Mouse (Mus musculus): Measurements from ENCODE around the gene Fcer1g. TPM values are rescaled to one million over a fixed set of nuclear protein-coding genes. Genes with fewer than 3 reads are reported as not detected.

Gene Fcer1g
- total RNA-seq, 2 experiments from 2014 or later, result 10.4 to 13.3 TPM

DNA sequence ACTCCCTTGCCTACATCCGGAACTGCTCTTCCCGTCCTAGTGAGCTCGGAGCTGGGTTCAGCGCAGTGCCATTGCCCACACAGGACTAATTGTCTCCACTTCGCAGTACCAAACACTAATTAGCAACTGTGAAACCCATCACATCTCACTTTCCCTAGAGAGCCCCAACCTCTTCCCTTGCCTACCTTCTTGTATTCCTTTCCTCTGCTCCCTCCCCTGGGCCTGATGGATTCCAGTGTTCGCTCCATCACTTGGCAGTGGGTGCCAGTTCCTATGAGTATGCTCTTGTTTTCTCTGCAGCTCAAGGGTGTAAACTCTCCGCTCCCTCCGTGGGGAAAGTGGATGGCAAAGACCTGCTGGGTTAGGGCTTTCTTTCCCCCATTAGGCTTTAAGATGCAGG is 48.5 kb downstream of the Fcer1g start:
- no peak for DNase-seq

DNA sequence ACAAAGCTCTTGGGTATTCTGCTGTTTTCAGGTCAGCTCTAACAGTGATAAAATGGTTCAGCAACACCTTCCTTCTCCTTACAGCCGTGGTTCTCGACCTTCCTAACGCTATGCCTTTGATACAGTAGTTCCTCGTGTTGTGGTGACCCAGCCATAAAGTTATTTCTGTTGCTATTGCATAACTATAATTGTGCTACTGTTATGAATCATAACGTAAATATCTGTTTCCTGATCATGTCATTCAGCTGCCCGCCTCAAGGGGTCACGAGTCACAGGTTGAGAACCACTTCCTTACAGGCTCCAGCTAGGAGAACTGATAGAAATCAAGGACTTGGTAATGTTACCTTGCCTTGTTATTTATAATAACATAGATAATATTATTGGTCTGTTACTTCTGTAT is 49.9 kb downstream of the Fcer1g start:
- DNase-seq, result no peak

DNA sequence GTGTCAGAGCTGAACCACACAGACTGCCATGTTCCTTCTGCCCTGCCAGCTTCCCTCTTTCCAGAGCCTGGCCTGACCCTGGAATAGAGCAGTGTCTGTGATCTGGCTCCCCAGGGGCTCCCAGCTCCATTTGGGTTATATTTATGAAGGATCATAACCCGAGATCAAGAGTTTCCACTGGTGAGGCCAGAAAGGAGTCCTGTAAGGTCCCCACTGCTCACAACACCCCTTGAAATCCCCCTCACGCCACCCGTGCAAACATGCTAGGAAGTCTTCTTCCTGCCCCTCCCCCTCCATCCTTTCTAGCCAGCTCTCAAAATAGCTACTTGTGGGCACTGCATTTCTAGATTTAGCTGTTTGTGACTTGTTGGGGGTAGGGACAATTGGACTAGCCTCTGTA is 50.5 kb downstream of the Fcer1g start:
- no peak for DNase-seq

DNA sequence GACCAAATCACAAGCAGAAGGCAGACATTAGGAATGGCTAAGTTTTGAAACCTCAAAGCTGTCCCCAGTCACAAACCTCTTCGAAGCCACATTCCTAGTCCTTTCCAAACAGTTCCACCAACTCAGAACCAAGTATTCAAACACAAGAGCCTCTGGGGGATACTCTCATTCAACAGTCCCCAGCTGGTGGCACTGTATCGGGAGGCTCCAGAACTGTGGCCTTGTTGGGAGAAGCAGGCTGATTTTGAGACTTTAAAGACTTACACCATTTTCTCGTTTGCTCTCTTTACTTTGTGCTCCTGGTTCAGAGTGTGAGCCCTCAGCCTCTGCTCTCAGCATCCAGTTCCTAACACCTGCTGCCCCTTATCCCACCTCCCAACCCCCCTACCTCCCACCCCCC is 51.1 kb downstream of the Fcer1g start:
- no peak for DNase-seq

Other genes with a start within 250 kb of the Fcer1g start
- gene Fcgr4, start 215.4 kb downstream of the Fcer1g start, total RNA-seq (2021), result under 1 TPM; 0.19 to 0.41 TPM
- gene Fcgr3, start 169.4 kb downstream of the Fcer1g start, total RNA-seq (2021), result 1 to 10 TPM; 9.3 to 9.4 TPM
- gene Cfap126, start 120.4 kb downstream of the Fcer1g start, total RNA-seq (2021), result 1 to 10 TPM; 1.2 to 1.8 TPM
- gene Sdhc, start 83.8 kb downstream of the Fcer1g start, total RNA-seq (2021), result 100 to 1,000 TPM; 568 to 707 TPM
- 100 to 1,000 TPM; 478 to 752 TPM for gene Mpz, start 83.7 kb downstream of the Fcer1g start, total RNA-seq (2021)
- gene Pcp4l1, start 38.1 kb downstream of the Fcer1g start, total RNA-seq (2021), result 10 to 100 TPM; 11.6 to 11.8 TPM
- gene Nr1i3, start 20.4 kb downstream of the Fcer1g start, total RNA-seq (2021), result not detected
- gene Tomm40l, start 11.9 kb downstream of the Fcer1g start, total RNA-seq (2021), result 10 to 100 TPM; 42.2 to 44.7 TPM
- 1 to 10 TPM in 1 of 2 experiments, not detected in 1; 4.2 TPM for gene Apoa2, start 9.3 kb downstream of the Fcer1g start, total RNA-seq (2021)
- gene Adamts4, start 16.1 kb upstream of the Fcer1g start, total RNA-seq (2021), result 1 to 10 TPM; 3.9 to 8.0 TPM
- 100 to 1,000 TPM; 468 to 578 TPM for gene Ndufs2, start 17.0 kb upstream of the Fcer1g start, total RNA-seq (2021)
- gene B4galt3, start 36.0 kb upstream of the Fcer1g start, total RNA-seq (2021), result 10 to 100 TPM; 11.0 to 17.6 TPM
- 10 to 100 TPM; 11.6 to 15.1 TPM for gene Ppox, start 46.8 kb upstream of the Fcer1g start, total RNA-seq (2021)
- gene Usp21, start 53.6 kb upstream of the Fcer1g start, total RNA-seq (2021), result 10 to 100 TPM; 15.3 to 19.7 TPM
- 10 to 100 TPM; 81.8 to 87.9 TPM for gene Ufc1, start 60.7 kb upstream of the Fcer1g start, total RNA-seq (2021)
- gene Dedd, start 94.8 kb upstream of the Fcer1g start, total RNA-seq (2021), result 10 to 100 TPM; 30.3 to 31.2 TPM
- 10 to 100 TPM; 20.1 to 22.5 TPM for gene Nit1, start 111.3 kb upstream of the Fcer1g start, total RNA-seq (2021)
- gene Pfdn2, start 111.3 kb upstream of the Fcer1g start, total RNA-seq (2021), result 100 to 1,000 TPM; 104 to 113 TPM
- gene Klhdc9, start 126.4 kb upstream of the Fcer1g start, total RNA-seq (2021), result under 1 TPM; 0.31 to 0.61 TPM
- gene Nectin4, start 135.7 kb upstream of the Fcer1g start, total RNA-seq (2021), result under 1 TPM; 0.07 to 0.20 TPM
- gene Arhgap30, start 154.6 kb upstream of the Fcer1g start, total RNA-seq (2021), result 1 to 10 TPM; 1.7 to 2.3 TPM
- gene Usf1, start 176.9 kb upstream of the Fcer1g start, total RNA-seq (2021), result 10 to 100 TPM; 31.5 to 32.4 TPM
- gene Tstd1, start 184.5 kb upstream of the Fcer1g start, total RNA-seq (2021), result under 1 TPM; 0.82 to 0.90 TPM
- 10 to 100 TPM; 13.9 to 15.0 TPM for gene F11r, start 203.2 kb upstream of the Fcer1g start, total RNA-seq (2021)

Data from gastrocnemius, postnatal 10 days (tissue).